Mouse (Mus musculus) neural tube, embryonic 13.5 days (tissue): ENCODE measurements around the gene Arsg. TPM values are rescaled to one million over a fixed set of nuclear protein-coding genes. Genes with fewer than 3 reads are reported as not detected.
A peak's percentile ranks its signal among the peaks of the same experiment; 100 is the strongest.

Experiments
- ATAC-seq: fragments of 200-750 bp; cut with Nextera tagmentation; 2 replicates; pipeline ENCODE4 v1.8.0; 2017; ENCODE audit warnings: low read depth, mild to moderate bottlenecking, moderate TSS enrichment, moderate library complexity
- H3K27ac ChIP-seq: fragments of 300-500 bp; sonication (generic); replicated peaks from 2 replicates; pipeline ENCODE4 v1.5.1; 2015; ENCODE audit warnings: moderate library complexity, mild to moderate bottlenecking, inconsistent platforms
- H3K27me3 ChIP-seq: fragments of 300-500 bp; sonication (generic); 2 replicates; pipeline ENCODE4 v1.6.1; 2015; ENCODE audit warnings: mild to moderate bottlenecking, inconsistent platforms
- H3K36me3 ChIP-seq: fragments of 300-500 bp; sonication (generic); 2 replicates; pipeline ENCODE4 v1.6.1; 2015; ENCODE audit warnings: mild to moderate bottlenecking, inconsistent platforms
- H3K4me1 ChIP-seq: fragments of 300-500 bp; sonication (generic); replicated peaks from 2 replicates; pipeline ENCODE4 v1.6.1; 2015; ENCODE audit warnings: inconsistent platforms
- H3K4me2 ChIP-seq: fragments of 300-500 bp; sonication (generic); 2 replicates; pipeline ENCODE4 v1.6.1; 2015; ENCODE audit warnings: inconsistent platforms, mild to moderate bottlenecking, moderate library complexity
- H3K4me3 ChIP-seq: fragments of 300-500 bp; sonication (generic); 2 replicates; pipeline ENCODE4 v1.5.1; 2015; ENCODE audit warnings: mild to moderate bottlenecking, inconsistent platforms
- H3K9ac ChIP-seq: fragments of 300-500 bp; sonication (generic); 2 replicates; pipeline ENCODE4 v1.6.1; 2015; ENCODE audit warnings: moderate library complexity, mild to moderate bottlenecking, inconsistent platforms
- H3K9me3 ChIP-seq: fragments of 300-500 bp; sonication (generic); 2 replicates; pipeline ENCODE4 v1.6.1; 2016; ENCODE audit warnings: inconsistent platforms
- WGBS: fragments of 180-500 bp; shearing (Covaris S2); methylation state at CpG from one replicate; pipeline ENCODE4 v1.1.7; 2015; 5-methylcytosine and 5-hydroxymethylcytosine counted together
- microRNA-seq: library from miRNA; unstranded; fragments of <30 nt; microRNA quantifications from one replicate; pipeline ENCODE4, GENCODE M21; 2016
- polyA plus RNA-seq: library from polyadenylated mRNA; unstranded; fragments of >200 nt; fragmentation: Nextera tagmentation; extraction: Ambion mirVana; gene quantifications from 2 replicates; pipeline ENCODE4 v1.2.1, GENCODE M21; 2015

The Arsg gene
- polyA plus RNA-seq, 1 experiment from 2014 or later, result 3.0 TPM

DNA sequence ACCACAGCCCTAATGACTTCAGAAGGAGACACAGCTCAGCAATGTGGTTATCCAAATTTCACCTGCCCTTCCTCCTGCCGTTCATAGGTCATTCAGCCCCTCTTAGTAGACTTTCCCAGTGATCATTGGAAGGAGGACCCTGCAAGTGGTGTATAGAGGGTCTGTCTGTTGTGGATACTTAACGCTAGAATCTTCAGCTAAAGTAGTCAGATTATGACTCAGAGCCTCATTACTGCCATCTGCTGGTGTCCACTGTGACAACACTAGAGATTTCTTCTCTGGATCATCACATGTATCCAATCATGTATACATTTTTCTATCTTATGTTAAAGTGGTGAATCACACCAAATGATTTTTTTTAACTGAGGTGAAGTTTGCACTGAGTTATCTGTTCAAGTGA lies 148.0 kb downstream of the Arsg start:
- Histone ChIP-seq H3K9me3 (no peaks in the 10 kb centered on the region), H3K27ac (no peak overlapping the region), H3K4me1 (no peaks in the 10 kb centered on the region), H3K4me2 (no peak overlapping the region), H3K4me3 (no peak overlapping the region), H3K9ac (no peak overlapping the region), H3K36me3 (no peaks in the 10 kb centered on the region), H3K27me3 (no peaks in the 10 kb centered on the region)
- ATAC-seq, result no peak
- WGBS, result 17% methylated on average over 2 of the region's 2 CpGs

DNA sequence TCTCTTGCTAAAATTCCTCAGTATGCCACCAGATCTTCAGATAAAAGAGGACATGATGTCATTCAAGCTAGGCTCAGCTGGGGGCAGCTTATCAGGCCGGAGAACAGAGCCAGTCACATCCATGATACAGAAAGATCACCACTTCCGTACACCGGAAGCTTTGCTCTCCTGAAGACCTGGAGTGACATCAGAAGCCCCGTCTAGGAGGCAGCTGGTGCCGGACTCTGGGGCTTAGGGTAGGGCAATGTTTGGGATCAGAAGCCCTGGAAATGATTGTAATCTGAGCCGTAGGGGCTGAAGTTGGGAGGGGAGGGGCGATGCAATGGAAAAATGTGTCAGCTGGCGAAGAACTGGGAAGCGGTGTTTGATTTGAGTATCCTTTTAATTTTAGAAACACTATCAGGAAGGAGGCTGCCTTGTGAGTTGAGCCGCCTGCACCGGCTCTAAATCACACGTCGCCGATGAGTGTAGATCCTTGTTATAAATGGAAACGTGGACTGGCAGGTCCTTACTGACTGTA lies 149.4 kb downstream of the Arsg start:
- no peaks in the 10 kb centered on the region for H3K27me3 ChIP-seq

More for the DNA sequence above, 149.4 kb downstream of the Arsg start:
- Histone ChIP-seq H3K9ac (no peak overlapping the region), H3K4me3 (no peak overlapping the region), H3K9me3 (no peaks in the 10 kb centered on the region), H3K4me1 (no peaks in the 10 kb centered on the region), H3K27ac (no peak overlapping the region), H3K36me3 (no peaks in the 10 kb centered on the region), H3K4me2 (peak overlapping the region; percentile 26; the same call in 1 of the 2 replicates)
- WGBS, result 49% methylated on average over 15 of the region's 15 CpGs
- no peak for ATAC-seq

Small RNA genes within 50 kb of the gene (microRNA-seq; reads per million reads assigned to microRNA genes)
- gene Gm25540, result not detected

Other genes with a start within 250 kb of the Arsg start
- 4.4 and 4.7 TPM in 2 replicates for gene Rgs9, start 175.2 kb upstream of the Arsg start, polyA plus RNA-seq
- 16.6 and 16.8 TPM in 2 replicates for gene Gna13, start 110.5 kb upstream of the Arsg start, polyA plus RNA-seq
- gene 9930022D16Rik, start 59.5 kb upstream of the Arsg start, polyA plus RNA-seq, result not detected in 2 replicates
- gene Amz2, start 47.4 kb upstream of the Arsg start, polyA plus RNA-seq, result 49.1 and 61.1 TPM in 2 replicates
- gene Slc16a6, start 224 bp downstream of the Arsg start, polyA plus RNA-seq, result 3.3 and 4.0 TPM in 2 replicates
- gene Wipi1, start 138.6 kb downstream of the Arsg start, polyA plus RNA-seq, result 23.4 and 24.7 TPM in 2 replicates
- gene Prkar1a, start 176.0 kb downstream of the Arsg start, polyA plus RNA-seq, result 457 and 493 TPM in 2 replicates
- 3.0 and 3.7 TPM in 2 replicates for gene Fam20a, start 248.9 kb downstream of the Arsg start, polyA plus RNA-seq